Mouse (Mus musculus) stomach, postnatal 0 days (tissue): ENCODE measurements around the gene Scamp4.

Experiments used
- CTCF ChIP-seq: IDR thresholded peaks from 2 replicates; pipeline ENCODE4 v1.5.1; 2016; ENCODE audit warnings: antibody characterized with exemption, low read depth, mild to moderate bottlenecking, moderate library complexity
- EP300 ChIP-seq: optimal IDR thresholded peaks from 2 replicates; pipeline ENCODE3; 2016; ENCODE audit warnings: antibody characterized with exemption

DNA sequence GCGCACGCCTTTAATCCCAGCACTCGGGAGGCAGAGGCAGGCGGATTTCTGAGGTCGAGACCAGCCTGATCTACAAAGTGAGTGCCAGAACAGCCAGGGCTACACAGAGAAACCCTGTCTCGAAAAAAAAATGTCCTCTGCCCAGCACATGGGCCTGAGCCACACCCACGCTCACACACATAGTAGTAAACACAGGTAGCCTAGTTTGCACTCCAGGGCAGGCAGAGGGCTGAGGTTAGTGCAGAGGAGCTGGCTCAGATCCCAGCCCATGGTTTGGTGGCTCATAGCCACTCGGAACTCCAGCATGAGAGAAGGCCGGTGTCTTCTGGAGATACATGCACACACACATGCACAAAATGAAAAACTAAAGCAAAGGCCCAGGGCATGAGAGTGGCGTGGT, 44.3 kb downstream of the Scamp4 start:
- no peak for TF ChIP-seq CTCF
- no peak for TF ChIP-seq EP300
